Mouse (Mus musculus): ENCODE data around the gene Cnr2. TPM values are rescaled to one million over a fixed set of nuclear protein-coding genes. Genes with fewer than 3 reads are reported as not detected.

Gene Cnr2
- polyA plus RNA-seq (2012; rRNA removed), result 0.15 and 0.33 TPM in 2 replicates

GRCm38 (mm10) chr4:135895071-135895571, at the start of gene Cnr2:
Gene Cnr2, plus strand, starts transcription at chr4:135895394.

DNA sequence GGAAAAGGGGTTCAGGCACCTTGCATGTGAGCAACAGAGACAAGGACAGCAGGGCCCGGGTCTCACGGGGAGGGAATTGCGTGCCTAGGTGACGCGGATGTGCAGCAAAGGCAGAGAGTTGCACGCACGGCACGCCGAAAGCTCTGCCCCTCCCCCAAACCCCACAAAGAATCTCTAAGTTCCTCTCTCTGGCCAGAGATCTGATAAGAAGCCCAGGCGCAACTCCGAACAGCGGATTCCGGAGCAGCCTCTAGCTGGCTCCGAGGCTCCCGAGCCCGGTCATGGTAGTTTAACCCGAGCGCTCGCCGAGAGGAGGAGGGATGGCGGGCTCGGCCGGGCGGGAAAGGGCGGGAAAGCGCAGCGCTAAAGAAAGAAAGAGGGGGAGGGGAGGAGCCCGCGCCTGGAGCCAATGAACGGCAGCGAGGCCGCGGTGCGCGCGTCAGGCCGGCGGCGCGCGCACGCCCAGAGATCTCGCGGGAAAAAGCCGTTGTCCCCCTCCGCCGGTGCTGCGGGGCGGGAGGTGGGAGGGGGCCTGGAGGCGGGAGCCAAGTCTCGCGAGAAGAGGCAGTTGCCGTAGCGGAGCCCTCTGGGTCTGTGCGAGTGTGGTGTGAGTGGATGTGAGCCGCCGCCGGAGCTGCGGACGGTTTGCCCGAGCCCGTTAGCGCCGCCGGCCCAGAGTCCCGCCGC, 39.5 kb upstream of the Cnr2 start, which contains the start of gene Srsf10:
TSS of gene Srsf10 (plus strand) at position 212 of the 687 bp plus-strand sequence.

DNA sequence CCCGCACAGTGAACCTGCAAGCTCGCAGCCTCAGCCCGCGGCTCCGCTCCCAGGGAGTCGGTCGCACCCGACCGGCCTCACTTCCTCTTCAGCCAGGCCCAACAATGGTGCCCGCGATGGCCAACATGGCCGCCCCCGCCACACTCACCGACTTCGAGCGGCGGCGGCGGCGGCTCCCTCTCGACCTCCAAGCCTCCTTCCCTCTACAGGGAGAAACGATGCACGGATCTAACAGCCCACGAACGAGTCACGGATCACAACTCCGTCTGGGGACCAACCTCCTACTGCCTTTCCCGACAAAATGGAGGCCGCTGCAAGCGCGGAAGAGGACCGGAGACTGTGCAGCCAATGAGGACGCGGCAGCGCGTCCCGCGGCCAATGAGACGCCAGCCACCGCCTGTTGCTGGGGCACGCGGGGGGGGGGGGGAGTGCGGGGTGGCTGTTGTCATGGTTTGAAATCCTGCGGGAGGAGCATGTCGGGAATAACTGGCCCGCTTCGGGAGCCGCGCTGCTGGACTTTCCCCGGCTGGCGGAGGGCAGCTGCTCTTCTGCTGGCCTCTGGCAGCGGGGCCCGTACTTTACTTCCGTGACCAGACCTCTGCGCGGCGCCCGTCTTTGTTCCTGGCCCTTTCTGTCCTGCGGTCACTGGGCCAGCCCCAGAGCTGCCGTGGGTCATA, 21.5 kb upstream of the Cnr2 start, which contains the start of gene Pnrc2:
TSS of gene Pnrc2 (minus strand) at position 325 of the 677 bp plus-strand sequence.

DNA sequence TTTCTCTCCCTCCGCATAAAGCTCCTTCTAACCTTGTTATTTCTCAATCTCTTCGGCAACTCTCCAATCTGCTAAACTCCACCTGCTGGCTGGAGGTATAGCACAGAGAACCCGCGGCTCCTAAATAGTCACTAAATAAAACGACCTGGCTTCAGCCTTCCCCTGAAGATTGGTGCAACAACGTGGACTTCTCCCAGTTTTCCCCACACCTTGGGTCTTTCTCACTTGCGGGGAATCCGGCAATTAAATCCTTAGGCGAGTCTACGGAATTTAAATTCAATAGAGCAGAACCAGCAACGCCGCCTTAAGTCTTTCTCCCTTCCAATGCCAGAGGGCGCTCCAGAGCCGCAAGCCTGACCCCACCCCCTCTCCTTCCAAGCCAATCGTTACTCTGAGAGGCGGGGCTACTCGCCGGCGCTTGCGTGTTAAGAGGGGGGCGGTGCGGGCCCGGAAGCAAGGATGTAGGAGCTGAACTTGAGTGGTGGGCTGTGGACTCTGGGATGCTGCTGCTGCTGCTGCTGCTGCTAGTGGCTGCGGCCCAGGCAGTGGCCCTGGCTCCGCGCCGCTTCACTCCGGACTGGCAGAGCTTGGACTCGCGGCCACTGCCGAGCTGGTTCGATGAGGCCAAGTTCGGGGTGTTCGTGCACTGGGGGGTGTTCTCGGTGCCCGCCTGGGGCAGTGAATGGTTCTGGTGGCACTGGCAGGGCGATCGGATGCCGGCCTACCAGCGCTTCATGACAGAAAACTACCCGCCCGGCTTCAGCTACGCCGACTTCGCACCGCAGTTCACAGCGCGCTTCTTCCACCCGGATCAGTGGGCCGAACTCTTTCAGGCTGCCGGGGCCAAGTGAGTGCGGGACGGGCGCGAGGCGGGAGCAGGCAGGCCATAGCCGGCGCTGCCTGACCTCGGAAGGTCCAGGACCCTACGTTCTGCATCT, 25.4 kb downstream of the Cnr2 start, which contains the start of gene Fuca1:
TSS of gene Fuca1 (plus strand) at position 432 of the 938 bp plus-strand sequence.

DNA sequence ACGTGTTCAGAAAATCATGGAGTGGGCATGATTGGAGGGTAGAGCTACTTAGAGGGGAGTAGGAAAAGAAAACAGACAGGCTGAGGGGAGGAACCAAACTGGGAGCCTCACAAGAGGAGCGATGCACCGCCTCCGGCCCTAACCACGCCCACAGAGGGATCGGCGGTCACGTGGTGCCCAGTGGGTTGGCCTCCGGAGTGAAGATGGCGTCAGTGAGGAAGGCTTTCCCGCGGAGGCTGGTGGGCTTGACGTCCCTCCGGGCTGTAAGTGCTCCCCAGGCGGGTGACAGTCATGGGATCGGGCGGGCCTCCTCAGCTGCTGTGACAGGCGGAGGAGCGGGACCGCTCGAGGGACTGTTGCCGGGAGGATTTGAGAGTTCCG, 51.1 kb downstream of the Cnr2 start, which contains the start of gene Hmgcl:
TSS of gene Hmgcl (plus strand) at position 171 of the 381 bp plus-strand sequence.

GRCm38 (mm10) chr4:135963457-135964193, 68.4 kb downstream of the Cnr2 start, which contains the start of gene Gale:
Gene Gale, plus strand, starts transcription at chr4:135963727.

Other genes with a start within 250 kb of the Cnr2 start
- gene Ifnlr1, start 209.1 kb upstream of the Cnr2 start, polyA plus RNA-seq (2012; rRNA removed), result 2.4 TPM in 2 replicates
- 2.7 and 2.9 TPM in 2 replicates for gene Il22ra1, start 167.2 kb upstream of the Cnr2 start, polyA plus RNA-seq (2012; rRNA removed)
- gene Myom3, start 135.7 kb upstream of the Cnr2 start, polyA plus RNA-seq (2012; rRNA removed), result 0.34 and 0.90 TPM in 2 replicates
- gene Srsf10, start 39.6 kb upstream of the Cnr2 start, polyA plus RNA-seq (2012; rRNA removed), result 21.9 and 45.4 TPM in 2 replicates
- gene Pnrc2, start 21.5 kb upstream of the Cnr2 start, polyA plus RNA-seq (2012; rRNA removed), result 2.7 and 3.1 TPM in 2 replicates
- gene Fuca1, start 25.3 kb downstream of the Cnr2 start, polyA plus RNA-seq (2012; rRNA removed), result 45.9 and 48.0 TPM in 2 replicates
- gene Hmgcl, start 51.1 kb downstream of the Cnr2 start, polyA plus RNA-seq (2012; rRNA removed), result 50.1 and 54.9 TPM in 2 replicates
- 124 and 157 TPM in 2 replicates for gene Gale, start 68.3 kb downstream of the Cnr2 start, polyA plus RNA-seq (2012; rRNA removed)
- 97.5 and 124 TPM in 2 replicates for gene Lypla2, start 77.2 kb downstream of the Cnr2 start, polyA plus RNA-seq (2012; rRNA removed)
- gene Pithd1, start 91.9 kb downstream of the Cnr2 start, polyA plus RNA-seq (2012; rRNA removed), result 15.5 and 25.7 TPM in 2 replicates
- 2.5 and 2.6 TPM in 2 replicates for gene Eloa, start 126.4 kb downstream of the Cnr2 start, polyA plus RNA-seq (2012; rRNA removed)
- gene Rpl11, start 158.0 kb downstream of the Cnr2 start, polyA plus RNA-seq (2012; rRNA removed), result 79.3 and 110 TPM in 2 replicates
- 337 and 441 TPM in 2 replicates for gene Id3, start 248.1 kb downstream of the Cnr2 start, polyA plus RNA-seq (2012; rRNA removed)

Data from stomach, adult 2 months (tissue).